Mouse (Mus musculus) kidney, embryonic 14.5 days (tissue): ENCODE measurements at regions not wholly inside any gene's neighbourhood (a gene's known extent, or its start where the extent isn't known, plus 50 kb on each side); places are given as distances from the start of the nearest gene placed in this dataset.

Experiments used
- ATAC-seq: fragments of 200-750 bp; cut with Nextera tagmentation; 2 replicates; pipeline ENCODE4 v1.8.0; 2017; ENCODE audit warnings: moderate number of reproducible peaks, mild to moderate bottlenecking, moderate TSS enrichment, moderate library complexity; ENCODE audit not compliant: low FRiP score, low TSS enrichment
- H3K27ac ChIP-seq: fragments of 300-500 bp; sonication (generic); 2 replicates; pipeline ENCODE4 v1.5.1; 2014; ENCODE audit warnings: low read depth, mild to moderate bottlenecking, low read length, moderate library complexity, mixed read lengths
- H3K27me3 ChIP-seq: fragments of 300-500 bp; sonication (generic); 2 replicates; pipeline ENCODE4 v1.6.1; 2014; ENCODE audit warnings: mild to moderate bottlenecking, low read length; ENCODE audit not compliant: control insufficient read depth, insufficient read depth
- H3K36me3 ChIP-seq: fragments of 300-500 bp; sonication (generic); 2 replicates; pipeline ENCODE4 v1.6.1; 2014; ENCODE audit warnings: low read length, mixed read lengths; ENCODE audit not compliant: control insufficient read depth, insufficient read depth
- H3K4me1 ChIP-seq: fragments of 300-500 bp; sonication (generic); 2 replicates; pipeline ENCODE4 v1.6.1; 2014; ENCODE audit warnings: low read length, mixed read lengths; ENCODE audit not compliant: control insufficient read depth, insufficient read depth
- H3K4me2 ChIP-seq: fragments of 300-500 bp; sonication (generic); replicated peaks from 2 replicates; pipeline ENCODE4 v1.6.1; 2014; ENCODE audit warnings: low read depth, mild to moderate bottlenecking, low read length
- H3K4me3 ChIP-seq: fragments of 300-500 bp; sonication (generic); 2 replicates; pipeline ENCODE4 v1.5.1; 2014; ENCODE audit warnings: mild to moderate bottlenecking, low read length
- H3K9ac ChIP-seq: fragments of 300-500 bp; sonication (generic); 2 replicates; pipeline ENCODE4 v1.6.1; 2014; ENCODE audit warnings: low read depth, mild to moderate bottlenecking, low read length, moderate library complexity
- H3K9me3 ChIP-seq: fragments of 300-500 bp; sonication (generic); 2 replicates; pipeline ENCODE4 v1.6.1; 2016; ENCODE audit warnings: low read length; ENCODE audit not compliant: control insufficient read depth
- WGBS: fragments of 180-500 bp; shearing (Covaris S2); extraction: QIAGEN DNeasy Blood & Tissue Kit; methylation state at CpG from one replicate; pipeline ENCODE4 v1.1.7; 2014; 5-methylcytosine and 5-hydroxymethylcytosine counted together

- no peak overlapping the region for H3K27ac ChIP-seq
- H3K9me3 ChIP-seq = no peaks in the 10 kb centered on the region
- no peaks in the 10 kb centered on the region; the same call in 1 of the 2 replicates for H3K4me1 ChIP-seq
- H3K4me3 ChIP-seq = no peak overlapping the region
- H3K27me3 ChIP-seq = no peaks in the 10 kb centered on the region
- 28% methylated on average over 2 of the region's 2 CpGs for WGBS
- H3K9ac ChIP-seq = no peak overlapping the region
- H3K4me2 ChIP-seq = no peak overlapping the region
- H3K36me3 ChIP-seq = no peaks in the 10 kb centered on the region
- peak; percentile 40; the same call in 1 of the 2 replicates for ATAC-seq
Observed at GRCm38 (mm10) chr11:20902001-20902400, 71.1 kb upstream of the Lgalsl start.

GRCm38 (mm10) chr11:20902910-20903309 lies 72.1 kb upstream of the Lgalsl start:
- no peaks in the 10 kb centered on the region for H3K36me3 ChIP-seq
- H3K4me2 ChIP-seq = no peak overlapping the region
- H3K27me3 ChIP-seq = no peaks in the 10 kb centered on the region
- H3K9me3 ChIP-seq = no peaks in the 10 kb centered on the region
- H3K4me1 ChIP-seq = no peaks in the 10 kb centered on the region; the same call in 1 of the 2 replicates
- 33% methylated on average over 8 of the region's 8 CpGs for WGBS
- H3K9ac ChIP-seq = no peak overlapping the region
- no peak overlapping the region for H3K4me3 ChIP-seq
- no peak overlapping the region for H3K27ac ChIP-seq
- peak; percentile 81 for ATAC-seq

GRCm38 (mm10) chr11:20907996-20908395 lies 77.1 kb upstream of the Lgalsl start:
- H3K9ac ChIP-seq = no peak overlapping the region
- no peaks in the 10 kb centered on the region for H3K27me3 ChIP-seq
- no peak overlapping the region for H3K4me2 ChIP-seq
- no peaks in the 10 kb centered on the region for H3K4me1 ChIP-seq
- H3K4me3 ChIP-seq = no peak overlapping the region
- ATAC-seq = no peak
- H3K27ac ChIP-seq = no peak overlapping the region
- 84% methylated on average over 3 of the region's 3 CpGs for WGBS
- H3K36me3 ChIP-seq = no peaks in the 10 kb centered on the region
- no peaks in the 10 kb centered on the region for H3K9me3 ChIP-seq

DNA sequence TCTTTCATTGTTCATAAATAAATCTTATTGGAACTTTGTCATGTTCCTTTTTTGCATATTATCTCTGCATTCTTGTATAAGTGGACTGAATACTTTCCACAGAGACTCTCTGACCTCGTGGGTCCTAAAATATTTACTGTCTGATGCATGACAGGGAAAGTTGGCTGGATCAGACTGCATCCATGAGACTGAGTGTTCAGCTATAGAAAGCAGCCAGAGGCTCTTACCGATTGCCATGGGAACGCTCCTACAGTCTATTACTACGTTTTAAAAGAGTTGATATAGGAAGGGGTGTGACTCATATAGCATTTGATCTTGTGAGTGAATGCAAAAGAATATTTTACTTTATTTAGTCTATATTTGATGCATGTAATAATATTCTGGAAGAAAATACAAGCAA lies 77.6 kb upstream of the Lgalsl start:
- Histone ChIP-seq H3K36me3 (no peaks in the 10 kb centered on the region), H3K9me3 (no peaks in the 10 kb centered on the region), H3K27me3 (no peaks in the 10 kb centered on the region), H3K9ac (no peak overlapping the region), H3K4me1 (no peaks in the 10 kb centered on the region), H3K27ac (no peak overlapping the region), H3K4me2 (no peak overlapping the region), H3K4me3 (no peak overlapping the region)
- no peak for ATAC-seq
- WGBS = 77% methylated on average over 4 of the region's 4 CpGs

DNA sequence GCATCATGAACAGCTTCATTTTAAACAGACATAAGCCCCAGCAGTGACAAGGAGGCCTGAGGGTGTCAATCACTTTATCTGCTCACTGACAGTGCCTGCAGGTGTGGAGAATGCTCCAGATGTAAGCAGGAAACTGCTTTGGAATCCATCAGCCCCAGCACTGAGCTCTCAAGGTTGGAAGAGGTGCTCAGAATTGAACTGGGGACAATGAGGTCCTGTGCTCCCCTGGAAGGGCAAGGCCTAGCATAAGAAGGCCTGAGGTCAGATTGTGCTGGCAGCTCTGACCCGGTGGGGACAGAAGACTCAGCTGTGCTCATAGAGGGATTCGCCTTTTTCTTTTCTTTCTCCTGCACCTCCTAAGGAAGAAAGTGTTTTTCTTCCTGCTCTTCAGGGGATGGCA lies 82.2 kb upstream of the Lgalsl start:
- WGBS = 88% methylated on average over 2 of the region's 2 CpGs
- no peak overlapping the region for H3K27ac ChIP-seq
- H3K36me3 ChIP-seq = no peaks in the 10 kb centered on the region
- ATAC-seq = no peak
- H3K27me3 ChIP-seq = no peaks in the 10 kb centered on the region
- H3K4me2 ChIP-seq = no peak overlapping the region
- H3K9ac ChIP-seq = no peak overlapping the region
- H3K9me3 ChIP-seq = no peaks in the 10 kb centered on the region
- H3K4me3 ChIP-seq = no peak overlapping the region
- H3K4me1 ChIP-seq = peaks cover 28% of the 10 kb centered on the region

DNA sequence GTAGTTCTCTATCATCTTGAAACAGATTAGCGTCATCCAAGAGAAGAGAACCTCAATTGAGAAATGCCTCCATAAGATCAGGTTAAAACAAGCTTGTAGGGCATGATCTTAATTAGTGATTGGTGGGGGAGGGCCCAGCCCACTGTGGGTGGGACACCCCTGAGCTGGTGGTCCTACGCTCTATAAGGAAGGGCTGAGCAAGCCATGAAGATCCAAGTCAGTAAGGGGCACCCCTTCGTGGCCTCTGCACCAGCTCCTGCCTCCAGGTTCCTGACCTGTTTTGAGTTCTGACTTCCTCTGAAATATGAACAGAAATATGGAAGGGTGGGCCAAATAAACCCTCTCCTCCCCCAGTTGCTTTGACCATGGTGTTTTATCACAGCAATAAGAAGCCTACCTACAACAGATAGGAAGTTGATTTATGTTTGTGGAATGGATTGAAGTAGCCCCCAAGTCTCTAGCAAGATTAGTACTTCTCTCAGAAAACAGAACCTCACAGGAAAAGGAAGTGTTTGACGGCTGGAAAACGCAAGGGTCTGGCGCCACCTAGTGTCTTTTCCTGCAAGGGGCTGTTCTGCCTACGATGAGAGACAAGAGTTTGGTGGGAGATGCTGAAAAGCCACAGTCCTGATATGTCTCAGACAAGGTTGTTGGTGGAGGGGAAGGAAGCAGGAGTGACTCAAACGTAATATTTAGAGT lies 82.9 kb upstream of the Lgalsl start:
- Histone ChIP-seq H3K4me1 (peaks cover 28% of the 10 kb centered on the region), H3K27me3 (no peaks in the 10 kb centered on the region), H3K4me3 (no peak overlapping the region), H3K9ac (no peak overlapping the region), H3K9me3 (no peaks in the 10 kb centered on the region), H3K36me3 (no peaks in the 10 kb centered on the region), H3K27ac (no peak overlapping the region), H3K4me2 (no peak overlapping the region)
- peak; percentile 44; the same call in 1 of the 2 replicates for ATAC-seq
- 18% methylated on average over 8 of the region's 8 CpGs for WGBS

- H3K9me3 ChIP-seq = no peaks in the 10 kb centered on the region
- no peak overlapping the region for H3K9ac ChIP-seq
- H3K4me1 ChIP-seq = peaks cover 28% of the 10 kb centered on the region
- peak overlapping the region; percentile 82; the same call in 1 of the 2 replicates for H3K27ac ChIP-seq
- 54% methylated on average over 12 of the region's 12 CpGs for WGBS
- no peak overlapping the region for H3K4me3 ChIP-seq
- H3K4me2 ChIP-seq = no peak overlapping the region
- H3K36me3 ChIP-seq = no peaks in the 10 kb centered on the region
- 0 out of 2 replicates have a peak, but pooled peaks have one; percentile 17 for ATAC-seq
- no peaks in the 10 kb centered on the region for H3K27me3 ChIP-seq
Observed at GRCm38 (mm10) chr11:20914297-20914997, 83.6 kb upstream of the Lgalsl start.

DNA sequence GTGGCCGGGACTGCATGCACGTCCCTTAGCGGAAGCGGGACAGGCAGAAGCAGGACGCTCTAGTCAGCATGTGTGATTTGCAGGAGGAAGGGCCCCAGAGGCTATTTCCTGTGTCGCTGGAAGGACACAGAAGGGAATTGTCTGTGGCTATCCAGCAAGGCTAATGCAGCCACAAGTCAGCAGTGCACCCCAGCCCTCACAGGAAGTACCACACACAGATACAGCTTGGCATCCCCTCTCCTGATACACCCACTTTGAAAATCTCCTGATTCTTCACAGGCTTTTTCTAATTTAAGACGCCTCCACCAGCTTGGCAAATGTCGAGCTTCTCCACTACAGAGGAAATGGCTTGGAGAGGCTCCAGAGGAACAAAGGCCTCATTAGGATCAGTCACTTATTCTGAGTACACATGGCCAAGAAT lies 84.3 kb upstream of the Lgalsl start:
- Histone ChIP-seq H3K27ac (peak overlapping the region; percentile 82; the same call in 1 of the 2 replicates), H3K4me2 (no peak overlapping the region)
- peak; percentile 28; the same call in 1 of the 2 replicates for ATAC-seq

More for the DNA sequence above, 84.3 kb upstream of the Lgalsl start:
- no peaks in the 10 kb centered on the region for H3K27me3 ChIP-seq
- 12% methylated on average over 8 of the region's 8 CpGs for WGBS
- H3K9ac ChIP-seq = no peak overlapping the region
- no peaks in the 10 kb centered on the region for H3K36me3 ChIP-seq
- peaks cover 28% of the 10 kb centered on the region for H3K4me1 ChIP-seq
- H3K9me3 ChIP-seq = no peaks in the 10 kb centered on the region
- no peak overlapping the region for H3K4me3 ChIP-seq
